Mouse (Mus musculus) small intestine, adult 2 months (tissue): ENCODE results near the gene Dnajc22. TPM values are rescaled to one million over a fixed set of nuclear protein-coding genes. Genes with fewer than 3 reads are reported as not detected.

Experiments
- H3K27ac ChIP-seq: fragments of 200-500 bp; 2 replicates; pipeline ENCODE4 v1.5.1; 2012; ENCODE audit warnings: low read depth, low read length, control low read depth, inconsistent platforms; ENCODE audit not compliant: insufficient read depth
- H3K27me3 ChIP-seq: fragments of 200-500 bp; 2 replicates; pipeline ENCODE4 v1.6.1; 2012; ENCODE audit warnings: mild to moderate bottlenecking, moderate library complexity, low read length, inconsistent platforms; ENCODE audit not compliant: control insufficient read depth, insufficient read depth
- H3K36me3 ChIP-seq: fragments of 200-500 bp; 2 replicates; pipeline ENCODE4 v1.6.1; 2012; ENCODE audit warnings: mild to moderate bottlenecking, low read length, control low read depth, inconsistent platforms; ENCODE audit not compliant: control insufficient read depth, insufficient read depth
- H3K4me1 ChIP-seq: fragments of 200-500 bp; 2 replicates; pipeline ENCODE4 v1.6.1; 2012; ENCODE audit warnings: low read length, inconsistent platforms, mixed read lengths; ENCODE audit not compliant: control insufficient read depth, insufficient read depth, insufficient read length
- H3K4me3 ChIP-seq: fragments of 200-500 bp; 2 replicates; pipeline ENCODE4 v1.5.1; 2012; ENCODE audit warnings: low read depth, mild to moderate bottlenecking, control low read depth, inconsistent platforms, low read length, moderate library complexity
- CTCF ChIP-seq: fragments of 200-500 bp; IDR thresholded peaks from 2 replicates; pipeline ENCODE4 v1.5.1; 2012; ENCODE audit warnings: low read depth, mild to moderate bottlenecking, control low read depth, inconsistent platforms, low read length, moderate library complexity, mixed read lengths; ENCODE audit not compliant: insufficient replicate concordance, insufficient read length; ENCODE audit errors: extremely low read depth
- POLR2A ChIP-seq: fragments of 200-500 bp; IDR thresholded peaks from 2 replicates; pipeline ENCODE4 v1.6.1; 2012; ENCODE audit warnings: low read depth, mild to moderate bottlenecking, control low read depth, inconsistent platforms, low read length, moderate library complexity
- WGBS: fragments of 180-500 bp; shearing (Covaris S2); methylation state at CpG from one replicate; pipeline ENCODE4 v1.1.7; 2018; 5-methylcytosine and 5-hydroxymethylcytosine counted together
- polyA plus RNA-seq: library from polyadenylated mRNA; depleted of rRNA; stranded (reverse); fragments of >200 nt; gene quantifications from 2 replicates; pipeline ENCODE4 v1.2.3, GENCODE M21; 2012

Gene Dnajc22
- polyA plus RNA-seq, 1 experiment, result 43.2 TPM

- WGBS, result 88% methylated on average over 6 of the region's 6 CpGs
- no peak overlapping the region for H3K4me3 ChIP-seq
Observed at GRCm38 (mm10) chr15:99127851-99128522, 35.0 kb downstream of the Dnajc22 start.

GRCm38 (mm10) chr15:99129441-99129840, 36.5 kb downstream of the Dnajc22 start:
- Histone ChIP-seq H3K27me3 (no peaks in the 10 kb centered on the region), H3K4me3 (no peak overlapping the region), H3K36me3 (no peaks in the 10 kb centered on the region), H3K4me1 (no peaks in the 10 kb centered on the region), H3K27ac (no peak overlapping the region)
- 93% methylated on average over 11 of the region's 11 CpGs for WGBS
- TF ChIP-seq POLR2A (no peak), CTCF (no peak)

More at GRCm38 (mm10) chr15:99127851-99128522, 35.0 kb downstream of the Dnajc22 start:
- H3K4me1 ChIP-seq, result peaks cover 3% of the 10 kb centered on the region; the same call in 1 of the 2 replicates
- no peak overlapping the region for H3K27ac ChIP-seq
- H3K27me3 ChIP-seq, result no peaks in the 10 kb centered on the region
- TF ChIP-seq CTCF (no peak), POLR2A (no peak)
- H3K36me3 ChIP-seq, result no peaks in the 10 kb centered on the region

- Histone ChIP-seq H3K27me3 (no peaks in the 10 kb centered on the region), H3K4me1 (no peaks in the 10 kb centered on the region), H3K27ac (no peak overlapping the region), H3K36me3 (no peaks in the 10 kb centered on the region), H3K4me3 (no peak overlapping the region)
- TF ChIP-seq POLR2A (no peak), CTCF (no peak)
- WGBS, result 71% methylated on average over 22 of the region's 22 CpGs
Observed at GRCm38 (mm10) chr15:99129956-99130910, 37.3 kb downstream of the Dnajc22 start.

- H3K27me3 ChIP-seq, result no peaks in the 10 kb centered on the region
- no peak overlapping the region for H3K27ac ChIP-seq
Observed at GRCm38 (mm10) chr15:99138389-99138788, 45.4 kb downstream of the Dnajc22 start.

GRCm38 (mm10) chr15:99139669-99140068, 46.7 kb downstream of the Dnajc22 start:
- no peaks in the 10 kb centered on the region for H3K36me3 ChIP-seq
- no peak overlapping the region for H3K27ac ChIP-seq
- TF ChIP-seq CTCF (peak; percentile 78; the same call in 1 of the 2 replicates), POLR2A (no peak)
- no peaks in the 10 kb centered on the region for H3K27me3 ChIP-seq
- 65% methylated on average over 6 of the region's 6 CpGs for WGBS
- H3K4me1 ChIP-seq, result no peaks in the 10 kb centered on the region
- no peak overlapping the region for H3K4me3 ChIP-seq

More at GRCm38 (mm10) chr15:99138389-99138788, 45.4 kb downstream of the Dnajc22 start:
- 89% methylated on average over 5 of the region's 5 CpGs for WGBS
- no peaks in the 10 kb centered on the region for H3K36me3 ChIP-seq
- H3K4me1 ChIP-seq, result no peaks in the 10 kb centered on the region
- no peak overlapping the region for H3K4me3 ChIP-seq
- TF ChIP-seq CTCF (no peak), POLR2A (no peak)

- Histone ChIP-seq H3K4me1 (no peaks in the 10 kb centered on the region), H3K27ac (no peak overlapping the region), H3K36me3 (peaks cover 7% of the 10 kb centered on the region), H3K4me3 (no peak overlapping the region), H3K27me3 (no peaks in the 10 kb centered on the region)
- TF ChIP-seq POLR2A, result no peak
- no peak for TF ChIP-seq CTCF
- 94% methylated on average over 7 of the region's 7 CpGs for WGBS
Observed at GRCm38 (mm10) chr15:99150516-99150915, 57.5 kb downstream of the Dnajc22 start.

- TF ChIP-seq POLR2A (no peak), CTCF (no peak)
- 67% methylated on average over 8 of the region's 8 CpGs for WGBS
- no peaks in the 10 kb centered on the region for H3K4me1 ChIP-seq
Observed at GRCm38 (mm10) chr15:99151324-99151723, 58.4 kb downstream of the Dnajc22 start.

More at GRCm38 (mm10) chr15:99151324-99151723, 58.4 kb downstream of the Dnajc22 start:
- Histone ChIP-seq H3K4me3 (no peak overlapping the region), H3K27ac (no peak overlapping the region), H3K36me3 (peaks cover 6% of the 10 kb centered on the region), H3K27me3 (no peaks in the 10 kb centered on the region)
